Mouse (Mus musculus) midbrain, postnatal 0 days (tissue): Measurements from ENCODE around the gene Synj2. TPM values are rescaled to one million over a fixed set of nuclear protein-coding genes. Genes with fewer than 3 reads are reported as not detected.

Source experiments
- ATAC-seq: fragments of 200-750 bp; cut with Nextera tagmentation; 2 replicates; pipeline ENCODE4 v1.8.0; 2017; ENCODE audit warnings: moderate number of reproducible peaks, mild to moderate bottlenecking, moderate TSS enrichment, moderate library complexity; ENCODE audit not compliant: low FRiP score
- DNase-seq: peaks from one replicate; pipeline ENCODE4 v3.0.0-alpha.2; 2015; ENCODE audit warnings: low spot score
- H3K27ac ChIP-seq: fragments of 300-500 bp; sonication (generic); 2 replicates; pipeline ENCODE4 v1.5.1; 2014; ENCODE audit warnings: low read depth, mild to moderate bottlenecking, low read length, mixed read lengths
- H3K27me3 ChIP-seq: fragments of 300-500 bp; sonication (generic); 2 replicates; pipeline ENCODE4 v1.6.1; 2014; ENCODE audit warnings: low read length, control low read depth, mixed read lengths; ENCODE audit not compliant: insufficient read depth
- H3K36me3 ChIP-seq: fragments of 300-500 bp; sonication (generic); 2 replicates; pipeline ENCODE4 v1.6.1; 2014; ENCODE audit warnings: low read length, control low read depth, mixed read lengths; ENCODE audit not compliant: insufficient read depth
- H3K4me1 ChIP-seq: fragments of 300-500 bp; sonication (generic); 2 replicates; pipeline ENCODE4 v1.6.1; 2014; ENCODE audit warnings: mild to moderate bottlenecking, control low read depth, antibody characterized with exemption, low read length, mixed read lengths; ENCODE audit not compliant: insufficient read depth
- H3K4me2 ChIP-seq: fragments of 300-500 bp; sonication (generic); 2 replicates; pipeline ENCODE4 v1.6.1; 2014; ENCODE audit warnings: low read depth, mild to moderate bottlenecking, low read length, mixed read lengths; ENCODE audit not compliant: poor library complexity, severe bottlenecking
- H3K4me3 ChIP-seq: fragments of 300-500 bp; sonication (generic); 2 replicates; pipeline ENCODE4 v1.5.1; 2014; ENCODE audit warnings: low read depth, mild to moderate bottlenecking, low read length, moderate library complexity
- H3K9ac ChIP-seq: fragments of 300-500 bp; sonication (generic); replicated peaks from 2 replicates; pipeline ENCODE4 v1.6.1; 2014; ENCODE audit warnings: mild to moderate bottlenecking, low read length, moderate library complexity, mixed read lengths; ENCODE audit not compliant: poor library complexity, severe bottlenecking
- H3K9me3 ChIP-seq: fragments of 300-500 bp; sonication (generic); 2 replicates; pipeline ENCODE4 v1.6.1; 2016; ENCODE audit warnings: low read length, control low read depth
- CTCF ChIP-seq: IDR thresholded peaks from 2 replicates; pipeline ENCODE4 v1.5.1; 2016; ENCODE audit warnings: antibody characterized with exemption, mild to moderate bottlenecking
- WGBS: fragments of 180-500 bp; shearing (Covaris S2); extraction: QIAGEN DNeasy Blood & Tissue Kit; methylation state at CpG from one replicate; pipeline ENCODE4 v1.1.7; 2014; 5-methylcytosine and 5-hydroxymethylcytosine counted together
- polyA plus RNA-seq: library from polyadenylated mRNA; unstranded; fragments of >200 nt; fragmentation: Nextera tagmentation; extraction: Ambion mirVana; gene quantifications from 2 replicates; pipeline ENCODE4 v1.2.1, GENCODE M21; 2015
- total RNA-seq: library from RNA; depleted of rRNA; stranded (reverse); fragments of >200 nt; gene quantifications from 2 replicates; pipeline ENCODE4 v1.2.3, GENCODE M21; 2014

Synj2 gene
- total and polyA plus RNA-seq, 2 experiments from 2014 or later = 2.3 to 3.1 TPM

- TF ChIP-seq CTCF = no peak
- DNase-seq (no peak), ATAC-seq (no peak)
- H3K27me3 ChIP-seq = no peaks in the 10 kb centered on the region
- no peak overlapping the region for H3K9ac ChIP-seq
- no peak overlapping the region for H3K4me2 ChIP-seq
- no peak overlapping the region for H3K27ac ChIP-seq
- 89% methylated on average over 4 of the region's 4 CpGs for WGBS
- H3K36me3 ChIP-seq = no peaks in the 10 kb centered on the region
- no peak overlapping the region for H3K4me3 ChIP-seq
- H3K9me3 ChIP-seq = no peaks in the 10 kb centered on the region
- H3K4me1 ChIP-seq = no peaks in the 10 kb centered on the region
These were observed 11.4 kb downstream of the Synj2 start for GRCm38 (mm10) chr17:5952455-5952854.

DNA sequence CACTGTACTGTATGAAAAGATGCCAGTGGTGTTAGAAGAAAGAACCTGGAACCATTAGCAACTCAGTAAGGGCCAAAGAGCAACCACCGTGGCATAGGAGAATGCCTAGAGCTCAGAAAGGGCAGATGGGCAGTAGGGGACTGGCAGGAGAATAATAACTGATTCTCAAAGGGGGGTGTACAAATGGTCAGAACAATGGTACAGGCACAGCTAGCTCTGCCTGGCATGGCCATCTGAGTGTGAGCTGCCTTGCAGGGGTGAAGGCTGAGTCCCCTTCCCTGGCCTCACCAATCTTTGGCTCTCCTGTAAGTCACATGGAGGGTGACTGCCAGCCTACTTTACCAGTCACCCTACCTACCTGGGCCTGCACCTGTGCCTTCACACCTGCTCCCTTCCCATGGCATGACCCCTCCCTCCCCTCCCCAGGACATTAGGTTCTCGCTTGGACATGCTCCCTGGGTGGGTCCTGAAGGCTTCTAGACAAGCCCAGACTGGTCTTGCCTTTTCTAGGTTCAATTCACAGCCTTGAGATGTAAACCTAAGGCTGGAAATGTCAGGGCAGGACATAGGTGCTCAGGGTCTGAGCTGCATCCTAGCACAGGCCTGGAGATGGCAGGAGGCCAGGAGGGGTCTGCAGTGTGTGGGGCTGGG, 15.4 kb downstream of the Synj2 start:
- ATAC-seq = no peak
- no peak overlapping the region for H3K4me3 ChIP-seq

DNA sequence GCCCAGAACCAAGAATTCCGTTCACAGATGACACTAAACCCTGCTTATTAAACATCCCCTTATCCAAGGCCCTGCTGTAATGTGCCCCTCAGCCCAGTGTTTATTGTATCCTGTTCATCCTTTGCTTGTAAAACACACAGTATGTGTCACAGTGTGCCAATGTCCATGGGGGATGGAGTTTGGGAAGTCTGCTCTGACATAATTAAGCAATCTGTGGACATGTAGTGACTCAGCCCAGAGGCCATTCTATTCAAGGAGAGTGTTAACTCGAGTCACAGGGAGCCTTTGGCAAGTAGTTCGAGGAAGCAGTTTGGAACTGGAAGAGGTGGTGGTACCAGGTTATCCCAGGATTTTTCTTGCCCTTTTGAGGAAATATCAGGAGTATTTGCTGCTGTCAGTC, 16.0 kb downstream of the Synj2 start:
- TF ChIP-seq CTCF = no peak

More for the DNA sequence above, 15.4 kb downstream of the Synj2 start:
- 69% methylated on average over 2 of the region's 2 CpGs for WGBS
- Histone ChIP-seq H3K27ac (no peak overlapping the region), H3K4me1 (no peaks in the 10 kb centered on the region), H3K9ac (no peak overlapping the region), H3K4me2 (no peak overlapping the region), H3K36me3 (no peaks in the 10 kb centered on the region), H3K27me3 (no peaks in the 10 kb centered on the region), H3K9me3 (no peaks in the 10 kb centered on the region)
- TF ChIP-seq CTCF = no peak
- no peak for DNase-seq

GRCm38 (mm10) chr17:5958229-5958628, 17.1 kb downstream of the Synj2 start:
- Histone ChIP-seq H3K4me1 (no peaks in the 10 kb centered on the region), H3K36me3 (no peaks in the 10 kb centered on the region), H3K27ac (no peak overlapping the region), H3K4me3 (no peak overlapping the region), H3K4me2 (no peak overlapping the region), H3K9ac (no peak overlapping the region), H3K9me3 (no peaks in the 10 kb centered on the region), H3K27me3 (no peaks in the 10 kb centered on the region)
- TF ChIP-seq CTCF = no peak
- WGBS = 87% methylated on average over 5 of the region's 5 CpGs
- ATAC-seq (no peak), DNase-seq (no peak)

More for the DNA sequence above, 16.0 kb downstream of the Synj2 start:
- no peaks in the 10 kb centered on the region for H3K36me3 ChIP-seq
- no peak overlapping the region for H3K9ac ChIP-seq
- no peak for ATAC-seq
- H3K4me3 ChIP-seq = no peak overlapping the region
- no peaks in the 10 kb centered on the region for H3K4me1 ChIP-seq
- DNase-seq = no peak
- WGBS = 53% methylated on average over 3 of the region's 3 CpGs
- no peak overlapping the region for H3K4me2 ChIP-seq
- no peaks in the 10 kb centered on the region for H3K27me3 ChIP-seq
- no peak overlapping the region for H3K27ac ChIP-seq
- H3K9me3 ChIP-seq = no peaks in the 10 kb centered on the region

- Histone ChIP-seq H3K4me2 (no peak overlapping the region), H3K36me3 (no peaks in the 10 kb centered on the region), H3K4me3 (no peak overlapping the region), H3K27ac (no peak overlapping the region), H3K4me1 (no peaks in the 10 kb centered on the region), H3K9me3 (no peaks in the 10 kb centered on the region), H3K9ac (no peak overlapping the region), H3K27me3 (no peaks in the 10 kb centered on the region)
- ATAC-seq = no peak
- no peak for DNase-seq
- TF ChIP-seq CTCF = no peak
- WGBS = 84% methylated on average over 10 of the region's 10 CpGs
These were observed 17.6 kb downstream of the Synj2 start for GRCm38 (mm10) chr17:5958636-5959035.

DNA sequence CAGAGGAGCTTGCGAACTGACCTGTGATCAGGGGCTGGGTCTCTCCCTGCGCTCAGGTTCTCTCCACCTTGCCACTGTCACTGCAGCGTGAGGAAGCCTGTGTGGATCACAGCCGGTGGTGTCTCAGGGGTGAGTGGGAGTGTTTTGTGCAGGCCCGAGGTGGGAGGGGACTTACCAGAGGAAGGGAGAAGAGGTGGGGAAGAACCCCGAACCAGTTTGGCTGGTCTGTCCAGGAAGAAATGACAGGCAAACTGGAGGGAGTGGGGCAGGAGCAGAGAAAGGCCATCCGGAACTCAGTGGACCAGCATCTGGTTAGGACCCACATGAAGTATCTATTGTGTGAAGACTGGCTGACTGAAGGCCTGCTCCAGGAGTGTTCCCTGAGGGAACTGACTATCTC, 18.0 kb downstream of the Synj2 start:
- no peak for ATAC-seq

More for the DNA sequence above, 18.0 kb downstream of the Synj2 start:
- H3K4me3 ChIP-seq = no peak overlapping the region
- no peak for DNase-seq
- H3K9ac ChIP-seq = no peak overlapping the region
- no peaks in the 10 kb centered on the region for H3K36me3 ChIP-seq
- H3K27ac ChIP-seq = no peak overlapping the region
- no peak overlapping the region for H3K4me2 ChIP-seq
- no peaks in the 10 kb centered on the region for H3K27me3 ChIP-seq
- TF ChIP-seq CTCF = no peak
- 73% methylated on average over 7 of the region's 7 CpGs for WGBS
- no peaks in the 10 kb centered on the region for H3K9me3 ChIP-seq
- no peaks in the 10 kb centered on the region for H3K4me1 ChIP-seq
